Mouse (Mus musculus) induced T-regulatory cell, adult 2 months (primary cell): ENCODE data around the gene Pdia5.
A peak's percentile ranks its signal among the peaks of the same experiment; 100 is the strongest.

ENCODE experiments used
- DNase-seq: peaks from one replicate; pipeline ENCODE4 v3.0.0-alpha.2; 2012; ENCODE audit warnings: low read depth

The Pdia5 gene

DNA sequence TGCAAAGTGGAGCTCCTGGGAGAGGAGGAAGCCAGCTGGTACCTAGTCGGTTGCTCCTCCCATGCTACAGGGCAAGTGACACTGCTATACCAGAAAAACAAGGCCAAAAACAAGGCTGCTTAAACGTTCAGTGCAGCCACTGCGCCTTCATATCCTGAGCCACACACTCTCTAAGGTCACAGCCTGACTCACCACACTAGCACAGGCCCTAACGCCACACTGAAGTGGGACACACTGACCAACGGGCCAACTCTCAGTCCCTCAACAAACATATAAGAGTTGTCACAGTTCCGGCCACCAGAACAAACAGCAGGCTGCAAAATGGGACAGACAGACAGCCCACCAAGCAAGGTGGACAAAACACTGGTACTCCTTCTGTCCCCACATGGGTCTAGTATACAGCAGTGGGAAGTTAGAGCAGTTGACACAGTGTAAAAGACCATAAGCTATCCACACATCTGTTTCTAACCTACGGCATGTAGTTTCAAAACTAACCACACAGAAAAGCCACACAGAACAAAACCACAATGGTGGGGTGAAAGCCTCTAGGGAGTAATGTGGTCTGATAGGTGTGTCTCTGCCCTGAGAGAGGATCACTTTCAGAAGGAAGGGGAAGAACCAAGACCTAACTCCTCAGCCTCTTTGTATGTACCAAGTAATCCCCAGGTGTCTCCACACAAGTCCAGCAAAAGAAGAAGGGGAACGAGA lies 6.0 kb downstream of the Pdia5 start:
- DNase-seq, result peak; percentile 22

DNA sequence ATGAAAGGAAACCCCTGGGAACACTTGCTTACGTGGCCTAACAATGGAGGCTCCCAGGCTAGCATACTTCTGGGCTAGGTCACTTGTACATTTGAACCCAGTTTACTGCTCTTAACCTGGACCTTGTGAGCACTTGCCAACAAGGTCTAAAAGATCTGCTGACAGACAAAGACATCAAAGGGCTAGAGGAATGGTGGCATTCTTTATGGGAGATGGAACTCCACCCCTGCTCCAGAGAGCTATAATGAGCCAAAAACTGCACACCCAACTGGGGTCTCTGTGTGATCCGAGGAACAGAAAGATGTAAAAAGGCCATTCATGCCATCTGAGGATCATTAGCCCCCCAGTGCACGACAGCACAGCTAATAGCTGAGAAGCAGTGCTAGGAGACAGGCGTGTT lies 6.6 kb downstream of the Pdia5 start:
- DNase-seq, result no peak

DNA sequence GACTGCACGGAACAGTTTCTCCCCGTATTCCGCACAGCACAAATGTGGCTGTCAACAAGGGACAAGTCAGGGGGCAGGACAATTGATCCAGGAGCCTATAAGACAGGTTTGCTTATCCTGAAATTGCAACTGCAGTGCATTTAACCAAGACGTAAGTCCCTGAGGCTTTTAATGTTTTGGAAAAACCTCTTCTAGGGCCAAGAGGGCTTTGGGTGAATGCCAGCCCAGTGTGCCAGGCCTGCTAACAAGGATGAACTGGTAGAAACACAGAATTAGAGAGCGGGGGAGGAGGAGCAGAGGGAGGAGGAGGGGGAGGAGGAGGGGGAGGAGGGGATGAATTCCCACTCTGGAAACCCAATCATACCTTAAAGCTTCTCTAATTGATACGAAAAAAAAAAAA lies 11.4 kb downstream of the Pdia5 start:
- DNase-seq, result no peak

DNA sequence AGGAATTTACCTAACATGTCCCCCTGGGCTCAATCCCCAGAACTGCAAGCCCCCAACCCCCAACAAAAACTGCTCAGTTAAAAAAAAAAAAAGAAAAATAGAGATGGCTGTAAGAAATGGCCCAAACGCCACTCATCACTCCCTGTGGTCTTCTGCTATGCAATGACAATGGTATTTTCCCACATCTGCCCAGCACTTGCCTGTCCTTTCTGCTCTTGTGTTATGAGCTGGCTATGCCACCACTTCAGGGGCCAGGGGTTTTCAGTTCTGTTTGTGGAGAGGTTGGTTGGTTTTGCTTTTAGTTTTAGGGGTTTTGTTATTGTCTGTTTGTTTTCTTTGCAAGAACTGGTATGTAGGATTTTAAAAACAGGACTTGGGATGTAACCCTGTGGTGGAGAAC lies 13.4 kb downstream of the Pdia5 start:
- no peak for DNase-seq

DNA sequence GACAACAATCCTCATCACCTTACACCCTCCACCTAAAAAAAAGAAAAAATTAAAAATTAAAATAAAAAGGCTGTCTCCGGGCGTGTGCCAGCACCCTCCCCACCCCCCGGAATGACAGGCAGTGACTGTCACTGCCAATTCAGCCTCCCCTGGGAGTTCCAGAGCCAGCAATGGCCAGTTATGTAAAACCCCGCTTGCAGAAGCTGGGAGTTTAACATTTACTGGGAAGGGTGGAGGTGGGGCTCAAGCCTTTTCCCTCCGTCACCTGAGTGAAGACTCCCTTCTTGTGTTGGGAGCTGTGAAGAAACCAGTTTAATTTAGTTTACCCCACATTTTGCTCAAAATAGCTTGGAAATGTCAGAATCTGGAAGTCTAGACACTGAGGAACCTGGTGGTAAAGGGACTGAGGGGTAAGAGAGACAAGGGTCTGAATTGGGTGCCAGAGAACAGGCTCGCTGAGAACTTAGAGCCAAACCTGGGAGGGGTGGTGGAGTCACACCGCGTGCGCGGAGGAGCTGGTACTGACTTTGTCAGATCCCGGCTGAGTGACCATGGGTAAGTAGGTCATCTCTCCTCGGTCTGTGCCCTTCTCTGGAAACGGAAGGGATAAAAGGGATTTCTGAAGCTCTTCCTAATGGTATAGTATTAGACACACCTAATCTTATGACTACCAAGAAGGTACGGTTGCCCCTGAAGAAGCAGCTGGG lies 18.0 kb downstream of the Pdia5 start:
- no peak for DNase-seq

- no peak for DNase-seq
These were observed 18.7 kb downstream of the Pdia5 start for GRCm38 (mm10) chr16:35471841-35472568.

- no peak for DNase-seq
These were observed 19.7 kb downstream of the Pdia5 start for GRCm38 (mm10) chr16:35470983-35471382.

GRCm38 (mm10) chr16:35470096-35470495 lies 20.6 kb downstream of the Pdia5 start:
- no peak for DNase-seq

DNA sequence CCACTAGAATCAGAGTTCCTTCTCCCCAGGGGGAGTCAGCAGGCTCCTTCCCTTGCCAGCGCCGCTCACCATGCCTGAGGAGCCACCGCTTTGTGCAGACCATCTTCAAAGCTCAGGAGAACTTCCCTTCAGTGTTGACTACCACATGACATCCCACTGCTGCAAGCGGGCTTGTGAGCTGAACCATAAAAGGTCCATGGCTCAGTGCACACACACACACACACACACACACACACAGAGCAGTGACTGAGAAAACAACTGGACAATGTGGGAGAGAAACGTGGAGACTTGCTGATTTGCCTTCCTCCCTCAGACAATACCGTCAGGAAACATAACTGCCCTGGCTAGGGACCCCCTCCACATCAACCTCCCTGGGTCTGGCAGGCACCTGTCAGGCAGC lies 21.7 kb downstream of the Pdia5 start:
- DNase-seq, result no peak

DNA sequence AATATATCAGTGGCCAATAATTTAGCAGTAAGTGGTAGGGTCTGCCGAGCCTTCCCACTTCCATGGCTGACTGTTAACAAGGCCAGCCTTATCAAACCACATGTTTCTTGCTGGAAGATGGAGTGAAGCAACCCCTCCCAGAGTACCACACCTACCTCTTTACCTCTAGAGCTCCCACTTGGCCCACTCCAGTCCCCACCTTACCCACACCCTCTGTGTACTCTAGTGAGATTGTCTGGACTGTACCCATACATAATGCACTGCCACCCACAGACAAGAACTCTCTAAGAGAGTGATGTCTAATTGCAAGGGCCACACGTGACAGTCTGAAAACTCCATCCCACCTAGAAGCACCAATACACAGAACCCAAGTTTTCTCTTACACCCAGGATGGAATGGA lies 23.6 kb downstream of the Pdia5 start:
- no peak for DNase-seq

DNA sequence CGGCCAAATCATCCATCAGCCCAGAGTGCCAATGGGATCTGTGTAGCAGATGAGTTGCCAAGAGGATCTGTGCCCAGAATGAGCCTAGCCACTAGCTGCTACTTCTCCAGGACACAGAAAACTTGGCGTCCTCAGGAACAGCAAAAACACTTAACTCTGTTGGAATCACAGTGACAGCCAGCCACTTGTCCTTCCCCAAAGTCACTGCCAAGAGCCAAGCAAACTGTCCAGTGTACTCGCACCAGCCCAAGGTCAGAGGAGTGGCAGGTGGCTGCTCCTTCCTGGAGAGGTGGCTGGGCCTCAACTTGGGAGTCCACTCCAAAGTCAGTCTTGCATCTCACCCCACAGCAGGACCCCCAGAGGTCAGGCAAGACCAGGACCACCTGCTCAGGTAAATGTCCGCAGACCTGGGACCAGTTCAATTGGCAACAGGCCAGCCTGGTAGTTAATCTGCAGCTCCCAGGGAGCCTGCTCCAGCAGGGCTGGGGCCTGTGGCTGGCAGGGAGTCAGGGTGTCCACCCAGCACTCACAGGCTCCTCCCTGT lies 24.8 kb downstream of the Pdia5 start:
- no peak for DNase-seq

- no peak for DNase-seq
These were observed 25.9 kb downstream of the Pdia5 start for GRCm38 (mm10) chr16:35464686-35465308.

GRCm38 (mm10) chr16:35463708-35464107 lies 27.0 kb downstream of the Pdia5 start:
- no peak for DNase-seq

DNA sequence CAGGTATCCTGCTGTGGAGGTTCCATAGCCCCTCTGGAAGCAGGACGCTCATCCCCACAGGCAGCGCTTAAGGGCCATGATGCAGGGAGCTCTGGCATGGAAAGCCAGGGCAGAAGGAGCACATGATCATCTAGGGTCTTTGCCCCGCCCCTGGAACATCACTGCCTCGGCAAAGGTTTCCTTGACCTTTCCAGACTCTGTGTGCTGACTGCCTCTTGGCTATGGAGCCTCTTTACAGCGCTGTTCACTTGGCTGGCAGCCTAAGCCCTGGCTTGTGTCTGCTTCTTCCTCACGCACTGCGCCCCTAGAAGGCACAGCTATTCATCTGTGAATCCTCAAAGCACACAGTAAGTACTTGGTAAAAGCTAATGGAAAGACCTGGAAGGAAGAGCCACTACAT lies 27.7 kb downstream of the Pdia5 start:
- DNase-seq, result no peak

DNA sequence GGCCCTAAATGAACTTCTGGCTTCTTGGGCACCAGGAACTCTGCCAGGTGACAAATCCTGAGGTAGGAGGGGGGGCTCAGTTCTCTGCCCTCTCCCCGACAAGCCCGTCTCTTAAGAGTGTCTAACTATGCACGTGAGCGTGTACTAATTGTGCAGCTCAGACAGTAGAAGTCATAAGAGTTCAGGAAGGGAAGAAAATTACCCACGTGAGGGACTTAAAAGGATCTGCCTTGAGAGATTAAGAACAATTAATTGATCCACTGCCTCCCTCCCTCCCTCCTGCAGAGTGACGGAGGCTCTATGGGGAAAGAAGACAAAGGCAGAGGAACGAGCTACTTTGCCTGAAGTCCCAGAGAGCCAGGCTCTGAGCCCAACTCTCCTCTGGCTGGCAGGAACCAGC lies 31.1 kb downstream of the Pdia5 start:
- no peak for DNase-seq

- no peak for DNase-seq
These were observed 32.4 kb downstream of the Pdia5 start for GRCm38 (mm10) chr16:35458297-35458696.

DNA sequence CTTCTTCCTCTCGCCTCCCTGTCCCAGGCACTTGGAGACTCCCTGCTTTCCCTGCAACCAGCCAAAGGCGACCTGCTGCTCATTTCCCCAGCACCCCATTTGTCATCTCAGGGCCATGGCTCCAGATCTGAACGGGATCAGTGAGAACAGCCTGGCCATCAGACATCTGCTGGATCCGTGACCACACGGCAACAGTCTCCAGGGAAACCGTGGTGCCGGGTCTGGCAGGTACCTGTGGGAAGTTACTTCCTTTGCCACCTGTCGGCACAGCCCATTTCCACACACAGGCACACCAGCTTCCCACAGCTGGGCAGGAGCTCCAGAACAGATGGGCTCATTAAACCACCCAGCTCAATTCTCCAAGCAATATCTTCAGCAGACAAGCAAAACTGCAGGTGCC lies 33.2 kb downstream of the Pdia5 start:
- DNase-seq, result no peak

GRCm38 (mm10) chr16:35457011-35457419 lies 33.7 kb downstream of the Pdia5 start:
- DNase-seq, result no peak

DNA sequence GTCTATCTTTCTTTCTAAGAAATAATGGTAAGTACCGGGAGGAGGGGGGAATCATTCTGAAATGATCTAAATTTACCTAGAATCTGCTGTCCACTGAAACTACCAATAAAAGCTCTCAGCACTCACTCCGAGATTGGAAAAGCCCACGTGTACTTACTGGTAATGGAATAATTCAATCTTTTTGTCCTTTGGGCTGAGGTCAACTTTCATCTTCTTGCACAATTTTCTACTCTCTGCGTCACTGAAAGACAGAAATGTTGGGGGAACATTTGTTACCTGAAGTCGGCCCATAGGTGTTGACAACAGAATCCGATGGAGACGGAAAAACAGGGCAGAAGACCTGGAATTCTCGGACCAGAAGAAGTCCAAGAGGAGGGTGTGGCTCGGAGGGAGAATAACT lies 34.4 kb downstream of the Pdia5 start:
- no peak for DNase-seq

DNA sequence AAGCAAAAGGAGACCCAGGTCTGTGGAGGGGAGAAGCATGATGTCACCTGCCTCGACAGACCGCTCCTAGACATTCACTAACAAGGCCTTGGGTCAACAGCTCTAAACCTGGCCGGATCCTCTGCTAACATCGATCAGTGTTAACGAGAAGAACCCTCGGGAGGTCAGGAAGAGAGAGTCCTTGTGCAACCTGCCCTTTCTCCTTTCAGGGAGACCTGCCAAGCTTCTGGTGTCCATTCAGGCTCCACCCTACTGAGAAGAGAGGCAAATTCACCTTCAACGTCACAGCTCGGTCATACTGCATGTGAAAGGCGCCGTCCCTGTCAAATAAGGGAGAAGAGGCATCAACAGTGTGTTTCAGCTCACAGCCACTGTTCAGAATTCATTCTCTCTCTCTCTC lies 34.9 kb downstream of the Pdia5 start:
- no peak for DNase-seq

DNA sequence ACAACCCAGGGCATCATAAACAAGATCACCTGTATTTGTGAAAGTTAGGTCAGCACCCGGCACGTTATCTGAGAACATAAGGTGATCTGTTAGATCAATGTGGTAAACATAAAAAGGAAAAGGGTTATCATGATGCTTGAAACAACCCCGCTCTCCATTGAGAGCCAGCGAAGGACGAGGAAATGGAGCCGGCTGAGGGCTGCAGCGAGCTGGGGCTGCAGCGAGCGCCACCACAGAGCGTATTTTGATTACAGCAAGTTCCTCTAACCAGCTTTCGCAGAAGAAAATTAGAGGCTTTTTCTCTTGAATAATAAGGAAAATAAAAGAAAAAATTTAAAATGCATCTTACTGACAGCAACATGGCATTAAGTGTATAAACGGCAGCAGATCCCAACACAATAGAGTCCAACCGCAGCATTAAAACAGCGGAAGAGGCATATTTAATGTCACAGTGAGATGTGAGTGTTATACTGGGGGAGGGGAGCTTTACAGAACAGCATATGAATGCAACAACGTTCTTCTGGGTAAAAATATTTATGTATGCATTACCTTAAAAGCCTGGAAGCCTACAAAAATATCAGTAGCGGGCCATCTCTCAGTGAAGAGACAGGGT lies 40.5 kb downstream of the Pdia5 start:
- no peak for DNase-seq

DNA sequence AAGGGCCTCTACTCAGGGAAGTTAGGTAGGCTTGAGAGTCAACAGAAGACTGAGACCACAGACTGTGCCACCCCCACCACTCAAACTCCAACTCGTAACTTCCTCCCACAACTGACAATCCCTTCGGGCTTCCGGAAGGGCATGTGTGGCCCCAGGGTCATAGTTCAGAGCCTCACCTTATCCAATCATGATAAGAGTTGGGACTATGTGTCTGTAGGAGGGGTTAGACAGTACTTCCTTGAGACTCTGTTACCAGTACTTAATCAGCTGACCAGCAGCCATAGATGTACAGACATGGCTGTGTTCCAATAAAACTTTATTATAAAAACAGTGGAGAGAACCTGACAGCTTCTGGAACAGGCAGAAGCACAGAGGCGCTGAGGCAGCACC lies 48.7 kb downstream of the Pdia5 start:
- DNase-seq, result no peak
